Mouse (Mus musculus) midbrain, embryonic 14.5 days (tissue): ENCODE data around the gene Pms2. TPM values are rescaled to one million over a fixed set of nuclear protein-coding genes. Genes with fewer than 3 reads are reported as not detected.

Experiments used
- ATAC-seq: fragments of 200-750 bp; cut with Nextera tagmentation; 2 replicates; pipeline ENCODE4 v1.8.0; 2017; ENCODE audit warnings: moderate number of reproducible peaks, moderate library complexity; ENCODE audit not compliant: low FRiP score, low TSS enrichment
- DNase-seq: peaks from one replicate; pipeline ENCODE4 v3.0.0-alpha.2; 2015
- H3K27ac ChIP-seq: fragments of 300-500 bp; sonication (generic); replicated peaks from 2 replicates; pipeline ENCODE4 v1.5.1; 2014; ENCODE audit warnings: mild to moderate bottlenecking, low read depth, low read length, moderate library complexity
- H3K27me3 ChIP-seq: fragments of 300-500 bp; sonication (generic); 2 replicates; pipeline ENCODE4 v1.6.1; 2014; ENCODE audit warnings: low read length, control low read depth, mixed read lengths; ENCODE audit not compliant: control insufficient read depth, insufficient read depth
- H3K36me3 ChIP-seq: fragments of 300-500 bp; sonication (generic); 2 replicates; pipeline ENCODE4 v1.6.1; 2014; ENCODE audit warnings: low read length, control low read depth; ENCODE audit not compliant: control insufficient read depth, insufficient read depth
- H3K4me1 ChIP-seq: fragments of 300-500 bp; sonication (generic); 2 replicates; pipeline ENCODE4 v1.6.1; 2014; ENCODE audit warnings: mild to moderate bottlenecking, antibody characterized with exemption, low read length, control low read depth; ENCODE audit not compliant: control insufficient read depth, insufficient read depth
- H3K4me2 ChIP-seq: fragments of 300-500 bp; sonication (generic); 2 replicates; pipeline ENCODE4 v1.6.1; 2014; ENCODE audit warnings: mild to moderate bottlenecking, low read length, moderate library complexity
- H3K4me3 ChIP-seq: fragments of 300-500 bp; sonication (generic); replicated peaks from 2 replicates; pipeline ENCODE4 v1.5.1; 2014; ENCODE audit warnings: low read depth, low read length
- H3K9ac ChIP-seq: fragments of 300-500 bp; sonication (generic); replicated peaks from 2 replicates; pipeline ENCODE4 v1.6.1; 2014; ENCODE audit warnings: mild to moderate bottlenecking, low read length, moderate library complexity
- H3K9me3 ChIP-seq: fragments of 300-500 bp; sonication (generic); 2 replicates; pipeline ENCODE4 v1.6.1; 2016; ENCODE audit warnings: low read length, control low read depth, mixed read lengths; ENCODE audit not compliant: control insufficient read depth
- WGBS: fragments of 180-500 bp; shearing (Covaris S2); extraction: QIAGEN DNeasy Blood & Tissue Kit; methylation state at CpG from one replicate; pipeline ENCODE4 v1.1.7; 2014; 5-methylcytosine and 5-hydroxymethylcytosine counted together
- polyA plus RNA-seq: library from polyadenylated mRNA; unstranded; fragments of >200 nt; fragmentation: Nextera tagmentation; extraction: Ambion mirVana; gene quantifications from 2 replicates; pipeline ENCODE4 v1.2.1, GENCODE M21; 2014

The Pms2 gene
- polyA plus RNA-seq = 26.9 and 31.0 TPM in 2 replicates

GRCm38 (mm10) chr5:143909417-143910400, at the start of gene Pms2, which contains the start of gene Aimp2:
TSS of gene Pms2 (plus strand) at chr5:143909964.
TSS of gene Aimp2 (minus strand) at chr5:143909847.
- H3K27me3 ChIP-seq = no peaks in the 10 kb centered on the region
- H3K4me1 ChIP-seq = peaks cover 20% of the 10 kb centered on the region
- H3K36me3 ChIP-seq = peaks cover 31% of the 10 kb centered on the region
- H3K4me2 ChIP-seq = peak within 1 kb of the TSS; percentile 82
- H3K9ac ChIP-seq = peak within 1 kb of the TSS; percentile 60
- DNase-seq (peak; percentile 99), ATAC-seq (peak; percentile 100)
- peak within 1 kb of the TSS; percentile 84 for H3K27ac ChIP-seq
- H3K4me3 ChIP-seq = peak within 1 kb of the TSS; percentile 75
- WGBS = under 1% methylated on average over 70 of the region's 70 CpGs
- no peaks in the 10 kb centered on the region for H3K9me3 ChIP-seq

- Histone ChIP-seq H3K4me3 (no peak overlapping the region), H3K4me2 (no peak overlapping the region), H3K9me3 (no peaks in the 10 kb centered on the region), H3K4me1 (no peaks in the 10 kb centered on the region), H3K9ac (no peak overlapping the region), H3K27ac (no peak overlapping the region), H3K36me3 (peaks cover 41% of the 10 kb centered on the region), H3K27me3 (no peaks in the 10 kb centered on the region)
- WGBS = 93% methylated on average over 11 of the region's 11 CpGs
- ATAC-seq (no peak), DNase-seq (no peak)
Observed at GRCm38 (mm10) chr5:143871547-143872169, 38.1 kb upstream of the Pms2 start.

GRCm38 (mm10) chr5:143874571-143874970, 35.2 kb upstream of the Pms2 start:
- Histone ChIP-seq H3K9ac (no peak overlapping the region), H3K4me3 (no peak overlapping the region), H3K4me2 (no peak overlapping the region), H3K4me1 (no peaks in the 10 kb centered on the region), H3K27me3 (no peaks in the 10 kb centered on the region), H3K36me3 (peaks cover 67% of the 10 kb centered on the region), H3K9me3 (no peaks in the 10 kb centered on the region), H3K27ac (no peak overlapping the region)
- DNase-seq = no peak
- WGBS = 73% methylated on average over 4 of the region's 4 CpGs
- no peak for ATAC-seq

GRCm38 (mm10) chr5:143885274-143885673, 24.5 kb upstream of the Pms2 start:
- ATAC-seq (no peak), DNase-seq (no peak)
- H3K4me3 ChIP-seq = no peak overlapping the region
- no peak overlapping the region for H3K27ac ChIP-seq
- no peaks in the 10 kb centered on the region for H3K27me3 ChIP-seq
- H3K36me3 ChIP-seq = peaks cover 98% of the 10 kb centered on the region
- no peak overlapping the region for H3K9ac ChIP-seq
- no peaks in the 10 kb centered on the region for H3K9me3 ChIP-seq
- no peak overlapping the region for H3K4me2 ChIP-seq
- no peaks in the 10 kb centered on the region for H3K4me1 ChIP-seq
- 98% methylated on average over 3 of the region's 3 CpGs for WGBS

- Histone ChIP-seq H3K36me3 (peaks cover 86% of the 10 kb centered on the region), H3K4me1 (no peaks in the 10 kb centered on the region), H3K9me3 (no peaks in the 10 kb centered on the region), H3K9ac (no peak overlapping the region), H3K27ac (no peak overlapping the region), H3K4me3 (no peak overlapping the region), H3K27me3 (no peaks in the 10 kb centered on the region), H3K4me2 (no peak overlapping the region)
- 92% methylated on average over 6 of the region's 6 CpGs for WGBS
- DNase-seq (no peak), ATAC-seq (no peak)
Observed at GRCm38 (mm10) chr5:143890741-143891140, 19.0 kb upstream of the Pms2 start.

DNA sequence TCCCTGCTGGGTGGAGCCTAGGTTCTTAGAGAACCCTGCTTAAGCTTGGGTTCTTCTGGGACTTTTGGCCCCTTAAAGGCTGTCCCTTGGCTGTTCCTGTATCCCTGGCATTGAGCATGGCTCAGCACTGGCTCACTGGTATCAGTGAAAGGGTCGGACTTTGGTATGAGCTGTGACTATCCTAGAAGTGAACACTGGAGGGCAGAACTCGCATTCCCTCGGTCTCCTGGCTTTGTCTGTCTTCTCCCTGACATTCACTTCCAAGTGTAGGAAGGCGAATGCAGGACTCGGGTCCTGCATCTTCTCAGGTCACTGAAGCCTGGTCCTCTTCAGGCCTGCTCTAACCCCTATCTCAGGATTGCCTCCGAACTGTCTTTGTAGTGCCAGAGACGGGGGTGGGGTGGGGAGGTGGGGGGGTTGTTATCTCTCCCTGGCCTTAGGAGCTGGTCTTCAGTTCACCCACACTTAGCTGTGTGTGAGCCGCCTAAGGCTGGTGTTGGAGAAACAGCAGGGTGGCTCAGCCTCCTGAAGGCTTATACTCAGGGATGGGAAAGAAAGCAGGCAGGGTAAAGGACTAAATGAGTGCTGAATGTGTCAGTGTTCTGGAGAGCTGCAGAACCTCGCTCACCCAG, 17.4 kb upstream of the Pms2 start:
- Histone ChIP-seq H3K9ac (no peak overlapping the region), H3K27me3 (no peaks in the 10 kb centered on the region), H3K4me1 (no peaks in the 10 kb centered on the region), H3K36me3 (peaks cover 86% of the 10 kb centered on the region), H3K27ac (no peak overlapping the region), H3K9me3 (no peaks in the 10 kb centered on the region), H3K4me2 (no peak overlapping the region), H3K4me3 (no peak overlapping the region)
- WGBS = 75% methylated on average over 9 of the region's 9 CpGs
- no peak for ATAC-seq
- DNase-seq = no peak

- Histone ChIP-seq H3K9ac (no peak overlapping the region), H3K27ac (no peak overlapping the region), H3K4me2 (no peak overlapping the region), H3K4me1 (no peaks in the 10 kb centered on the region), H3K36me3 (peaks cover 86% of the 10 kb centered on the region), H3K9me3 (no peaks in the 10 kb centered on the region), H3K4me3 (no peak overlapping the region), H3K27me3 (no peaks in the 10 kb centered on the region)
- WGBS = 90% methylated on average over 5 of the region's 5 CpGs
- DNase-seq (no peak), ATAC-seq (no peak)
Observed at GRCm38 (mm10) chr5:143893396-143893795, 16.4 kb upstream of the Pms2 start.

- DNase-seq (no peak), ATAC-seq (no peak)
- 89% methylated on average over 14 of the region's 14 CpGs for WGBS
- H3K27ac ChIP-seq = no peak within 1 kb of the TSS
- no peak within 1 kb of the TSS for H3K9ac ChIP-seq
- H3K4me1 ChIP-seq = no peaks in the 10 kb centered on the region
- no peaks in the 10 kb centered on the region for H3K9me3 ChIP-seq
- H3K4me3 ChIP-seq = no peak within 1 kb of the TSS
- no peak within 1 kb of the TSS for H3K4me2 ChIP-seq
- peaks cover 88% of the 10 kb centered on the region for H3K36me3 ChIP-seq
- H3K27me3 ChIP-seq = no peaks in the 10 kb centered on the region
Observed at GRCm38 (mm10) chr5:143897635-143898330, 12.0 kb upstream of the Pms2 start, which contains the start of gene Ankrd61. TSS of gene Ankrd61 (minus strand) at chr5:143897685.
